Mouse (Mus musculus): ENCODE measurements around the gene 1700113H08Rik. TPM values are rescaled to one million over a fixed set of nuclear protein-coding genes. Genes with fewer than 3 reads are reported as not detected.

1700113H08Rik gene
- polyA plus RNA-seq, 1 experiment from 2014 or later = not detected

- Histone ChIP-seq H3K9me3 (no peaks in the 10 kb centered on the region), H3K4me2 (peak overlapping the region; percentile 93), H3K27ac (replicated peaks) (no peak overlapping the region), H3K9ac (no peak overlapping the region; the same call in 1 of the 2 replicates), H3K27me3 (replicated peaks) (peaks cover 22% of the 10 kb centered on the region), H3K4me1 (peaks cover 12% of the 10 kb centered on the region), H3K4me3 (no peak overlapping the region), H3K36me3 (no peaks in the 10 kb centered on the region)
- 25% methylated on average over 9 of the region's 9 CpGs for WGBS
- ATAC-seq (ENCODE audit: extremely low read depth, insufficient number of reproducible peaks, low FRiP score, low TSS enrichment) = no peak
Observed at GRCm38 (mm10) chr10:87058926-87059325, 1.1 kb downstream of the 1700113H08Rik start.

DNA sequence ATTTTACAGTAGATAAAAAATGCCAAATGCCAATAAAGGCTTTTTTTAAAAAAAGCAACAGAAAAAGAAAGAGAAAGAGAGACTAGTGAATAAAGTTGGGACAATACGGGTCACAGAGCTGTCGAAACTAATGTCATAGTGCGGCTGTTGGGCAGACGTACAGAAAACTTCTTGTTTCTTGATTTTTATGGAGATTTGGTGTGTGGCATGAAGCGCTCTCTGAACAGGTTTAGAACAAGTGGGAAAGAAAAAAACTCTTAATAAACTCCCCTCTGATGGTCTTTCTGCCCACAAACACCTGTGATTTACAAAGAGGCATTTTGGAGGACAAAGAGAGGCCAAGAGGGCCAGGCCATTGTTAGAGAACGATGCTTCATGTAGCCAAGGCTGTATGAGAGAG, 1.6 kb downstream of the 1700113H08Rik start:
- no peak for ATAC-seq (ENCODE audit: extremely low read depth, insufficient number of reproducible peaks, low FRiP score, low TSS enrichment)
- 84% methylated on average over 6 of the region's 6 CpGs for WGBS
- Histone ChIP-seq H3K9ac (no peak overlapping the region), H3K4me2 (no peak overlapping the region), H3K27me3 (replicated peaks) (peaks cover 22% of the 10 kb centered on the region; the same call in 1 of the 2 replicates), H3K36me3 (no peaks in the 10 kb centered on the region), H3K9me3 (no peaks in the 10 kb centered on the region), H3K27ac (replicated peaks) (no peak overlapping the region), H3K4me3 (no peak overlapping the region), H3K4me1 (peaks cover 12% of the 10 kb centered on the region)

- Histone ChIP-seq H3K27me3 (replicated peaks) (no peaks in the 10 kb centered on the region), H3K27ac (replicated peaks) (no peak overlapping the region), H3K4me3 (no peak overlapping the region), H3K9ac (no peak overlapping the region), H3K9me3 (no peaks in the 10 kb centered on the region), H3K36me3 (no peaks in the 10 kb centered on the region), H3K4me2 (no peak overlapping the region), H3K4me1 (no peaks in the 10 kb centered on the region)
- ATAC-seq (ENCODE audit: extremely low read depth, insufficient number of reproducible peaks, low FRiP score, low TSS enrichment) = no peak
- WGBS = 65% methylated on average over 6 of the region's 6 CpGs
Observed at GRCm38 (mm10) chr10:87084236-87084635, 26.4 kb downstream of the 1700113H08Rik start.

GRCm38 (mm10) chr10:87087646-87088045, 29.8 kb downstream of the 1700113H08Rik start:
- H3K27me3 ChIP-seq (replicated peaks) = no peaks in the 10 kb centered on the region
- no peaks in the 10 kb centered on the region for H3K9me3 ChIP-seq
- no peak overlapping the region for H3K4me3 ChIP-seq
- 71% methylated on average over 5 of the region's 5 CpGs for WGBS
- ATAC-seq (ENCODE audit: extremely low read depth, insufficient number of reproducible peaks, low FRiP score, low TSS enrichment) = no peak
- no peaks in the 10 kb centered on the region for H3K4me1 ChIP-seq
- no peak overlapping the region for H3K4me2 ChIP-seq
- no peak overlapping the region for H3K27ac ChIP-seq (replicated peaks)
- no peak overlapping the region for H3K9ac ChIP-seq
- H3K36me3 ChIP-seq = no peaks in the 10 kb centered on the region

DNA sequence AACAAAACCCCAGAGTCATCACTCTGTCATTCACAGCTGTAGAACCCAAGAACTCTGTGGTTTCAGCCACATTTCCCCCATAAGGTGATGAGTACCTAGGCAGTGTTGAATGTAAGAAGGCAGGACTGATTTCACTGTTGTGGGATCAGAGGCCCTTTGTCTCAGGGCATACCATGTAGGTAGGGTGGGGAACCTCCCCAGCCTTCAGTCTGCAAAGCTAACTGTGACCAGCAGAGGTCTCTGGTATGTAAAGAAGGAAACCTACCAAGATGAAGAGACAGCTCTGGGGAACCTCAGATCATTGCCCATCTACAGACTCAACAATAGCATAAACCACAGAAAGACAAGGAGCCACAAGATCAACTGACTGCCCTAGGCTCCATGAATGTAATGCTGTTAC, 36.4 kb downstream of the 1700113H08Rik start:
- Histone ChIP-seq H3K36me3 (no peaks in the 10 kb centered on the region), H3K9me3 (no peaks in the 10 kb centered on the region), H3K4me2 (no peak overlapping the region), H3K4me1 (no peaks in the 10 kb centered on the region), H3K9ac (no peak overlapping the region), H3K27ac (replicated peaks) (no peak overlapping the region), H3K4me3 (no peak overlapping the region), H3K27me3 (replicated peaks) (no peaks in the 10 kb centered on the region)
- ATAC-seq (ENCODE audit: extremely low read depth, insufficient number of reproducible peaks, low FRiP score, low TSS enrichment) = no peak

- ATAC-seq (ENCODE audit: extremely low read depth, insufficient number of reproducible peaks, low FRiP score, low TSS enrichment) = no peak
- Histone ChIP-seq H3K4me2 (no peak overlapping the region), H3K27me3 (replicated peaks) (no peaks in the 10 kb centered on the region), H3K4me3 (no peak overlapping the region), H3K27ac (replicated peaks) (no peak overlapping the region), H3K9ac (no peak overlapping the region), H3K36me3 (no peaks in the 10 kb centered on the region), H3K9me3 (no peaks in the 10 kb centered on the region), H3K4me1 (no peaks in the 10 kb centered on the region)
- 61% methylated on average over 6 of the region's 6 CpGs for WGBS
Observed at GRCm38 (mm10) chr10:87098722-87099121, 40.9 kb downstream of the 1700113H08Rik start.

GRCm38 (mm10) chr10:87100668-87101067, 42.8 kb downstream of the 1700113H08Rik start:
- no peak for ATAC-seq (ENCODE audit: extremely low read depth, insufficient number of reproducible peaks, low FRiP score, low TSS enrichment)

DNA sequence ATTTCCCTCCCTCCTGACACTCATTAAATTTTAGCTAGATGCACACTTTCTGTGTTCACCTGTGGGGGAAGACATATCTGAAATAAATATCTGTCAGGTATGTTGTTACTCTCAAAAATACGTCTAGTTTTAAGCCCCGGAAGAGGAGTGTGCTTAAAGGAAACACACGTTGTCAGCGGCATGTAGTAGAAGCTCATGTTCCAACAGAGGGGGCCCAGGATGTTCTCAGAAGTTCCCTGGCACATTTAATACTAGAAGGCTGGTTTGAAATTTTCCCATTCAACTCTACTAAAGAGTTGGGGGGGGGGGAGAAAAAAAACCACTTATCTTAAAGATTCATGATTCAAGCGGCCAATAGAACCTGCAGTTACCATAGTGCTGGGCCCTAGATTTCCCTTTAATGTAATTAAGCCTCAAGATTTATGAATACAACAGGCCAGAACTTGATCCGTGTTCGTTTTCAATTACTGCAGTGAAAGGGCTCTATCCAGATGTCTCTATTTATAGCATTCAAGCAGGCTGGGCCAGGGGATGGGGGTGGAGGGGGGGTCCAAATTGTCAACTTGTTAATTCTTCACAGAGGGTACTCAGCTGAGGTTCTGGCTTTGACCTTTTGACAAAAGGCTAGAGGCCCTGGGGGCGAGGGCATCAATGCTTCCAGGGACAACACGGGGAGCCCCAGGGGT, 43.6 kb downstream of the 1700113H08Rik start:
- Histone ChIP-seq H3K27me3 (replicated peaks) (no peaks in the 10 kb centered on the region), H3K27ac (replicated peaks) (no peak overlapping the region), H3K9me3 (no peaks in the 10 kb centered on the region), H3K9ac (no peak overlapping the region), H3K4me3 (no peak overlapping the region), H3K36me3 (no peaks in the 10 kb centered on the region), H3K4me2 (no peak overlapping the region), H3K4me1 (no peaks in the 10 kb centered on the region)
- no peak for ATAC-seq (ENCODE audit: extremely low read depth, insufficient number of reproducible peaks, low FRiP score, low TSS enrichment)
- WGBS = 52% methylated on average over 9 of the region's 9 CpGs

More at GRCm38 (mm10) chr10:87100668-87101067, 42.8 kb downstream of the 1700113H08Rik start:
- no peaks in the 10 kb centered on the region for H3K36me3 ChIP-seq
- no peaks in the 10 kb centered on the region for H3K27me3 ChIP-seq (replicated peaks)
- H3K27ac ChIP-seq (replicated peaks) = no peak overlapping the region
- H3K9me3 ChIP-seq = no peaks in the 10 kb centered on the region
- H3K9ac ChIP-seq = no peak overlapping the region
- H3K4me2 ChIP-seq = no peak overlapping the region
- WGBS = 85% methylated on average over 4 of the region's 4 CpGs
- H3K4me1 ChIP-seq = no peaks in the 10 kb centered on the region
- no peak overlapping the region for H3K4me3 ChIP-seq

DNA sequence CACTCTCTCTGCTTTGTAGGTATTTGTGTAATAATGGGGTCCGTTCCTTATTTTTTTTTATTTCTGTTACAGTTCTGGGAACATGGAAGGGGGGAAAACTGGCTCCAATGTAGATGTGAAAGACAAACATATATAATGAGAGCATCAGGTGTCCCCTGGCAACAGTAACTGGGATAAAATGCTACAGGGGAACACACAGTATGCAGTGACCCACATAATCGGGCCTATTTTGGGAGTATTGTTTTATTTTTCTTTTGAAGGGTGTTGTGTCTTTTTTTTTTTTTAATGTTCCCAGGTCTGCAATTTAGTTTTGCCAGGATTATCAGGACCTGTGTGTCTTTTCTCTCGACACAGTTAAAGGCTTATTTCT, 44.1 kb downstream of the 1700113H08Rik start:
- Histone ChIP-seq H3K4me2 (no peak overlapping the region), H3K4me1 (no peaks in the 10 kb centered on the region), H3K36me3 (no peaks in the 10 kb centered on the region), H3K4me3 (no peak overlapping the region), H3K27ac (replicated peaks) (no peak overlapping the region), H3K9me3 (no peaks in the 10 kb centered on the region), H3K27me3 (replicated peaks) (no peaks in the 10 kb centered on the region), H3K9ac (no peak overlapping the region)
- 53% methylated on average over 3 of the region's 3 CpGs for WGBS
- no peak for ATAC-seq (ENCODE audit: extremely low read depth, insufficient number of reproducible peaks, low FRiP score, low TSS enrichment)

- ATAC-seq (ENCODE audit: extremely low read depth, insufficient number of reproducible peaks, low FRiP score, low TSS enrichment) = no peak
- H3K27ac ChIP-seq (replicated peaks) = no peak overlapping the region
- 84% methylated on average over 13 of the region's 13 CpGs for whole genome bisulfite sequencing
- no peaks in the 10 kb centered on the region for H3K9me3 ChIP-seq
- H3K4me3 ChIP-seq = no peak overlapping the region
- no peak overlapping the region for H3K9ac ChIP-seq
- no peak overlapping the region for H3K4me2 ChIP-seq
- H3K4me1 ChIP-seq = no peaks in the 10 kb centered on the region
- no peaks in the 10 kb centered on the region for H3K36me3 ChIP-seq
- H3K27me3 ChIP-seq (replicated peaks) = no peaks in the 10 kb centered on the region
Observed at GRCm38 (mm10) chr10:87102455-87102854, 44.6 kb downstream of the 1700113H08Rik start.

GRCm38 (mm10) chr10:87103286-87103685, 45.4 kb downstream of the 1700113H08Rik start:
- no peak for ATAC-seq (ENCODE audit: extremely low read depth, insufficient number of reproducible peaks, low FRiP score, low TSS enrichment)
- H3K27ac ChIP-seq (replicated peaks) = no peak overlapping the region
- no peaks in the 10 kb centered on the region for H3K4me1 ChIP-seq
- no peak overlapping the region for H3K9ac ChIP-seq
- no peaks in the 10 kb centered on the region for H3K9me3 ChIP-seq
- H3K36me3 ChIP-seq = no peaks in the 10 kb centered on the region
- H3K4me2 ChIP-seq = no peak overlapping the region
- 72% methylated on average over 8 of the region's 8 CpGs for WGBS
- no peak overlapping the region for H3K4me3 ChIP-seq
- H3K27me3 ChIP-seq (replicated peaks) = no peaks in the 10 kb centered on the region

DNA sequence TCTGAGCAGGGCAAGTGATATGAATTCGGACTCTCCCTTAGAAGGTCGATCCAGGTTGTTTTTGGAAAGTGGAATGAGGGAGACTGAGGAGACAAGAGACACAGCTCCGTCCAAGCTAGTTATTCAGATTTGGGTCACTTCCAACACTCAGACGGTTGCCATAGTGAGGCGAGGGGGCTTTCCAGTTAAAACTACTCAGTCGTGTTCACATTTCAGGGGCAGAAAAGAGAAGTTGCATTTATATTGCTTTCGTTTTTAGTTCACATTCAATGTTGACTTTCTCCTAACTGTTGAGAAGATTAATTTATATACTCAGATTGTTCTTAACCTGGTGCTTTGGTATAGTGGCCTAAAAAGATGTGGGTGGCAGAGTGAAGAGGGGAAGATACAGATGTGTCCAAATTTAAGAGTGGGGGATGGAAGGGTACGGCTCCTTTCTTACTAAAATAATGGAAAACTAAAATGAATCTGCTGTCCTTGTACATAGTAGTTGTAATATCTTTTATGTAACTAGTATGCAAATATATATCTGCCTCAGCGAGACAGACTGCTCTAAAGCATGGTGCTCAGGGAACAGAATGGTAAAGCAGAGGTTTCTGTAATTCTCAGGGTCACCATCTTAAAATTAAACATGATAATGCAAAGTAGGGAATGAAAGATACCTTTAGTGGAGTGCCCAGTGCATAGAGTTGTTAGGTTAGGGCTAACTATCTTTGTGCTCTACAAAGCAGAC, 49.9 kb downstream of the 1700113H08Rik start:
- Histone ChIP-seq H3K9ac (no peak overlapping the region), H3K4me2 (no peak overlapping the region), H3K4me3 (no peak overlapping the region), H3K27ac (replicated peaks) (no peak overlapping the region), H3K36me3 (no peaks in the 10 kb centered on the region), H3K9me3 (no peaks in the 10 kb centered on the region), H3K4me1 (peaks cover 6% of the 10 kb centered on the region; the same call in 1 of the 2 replicates), H3K27me3 (replicated peaks) (no peaks in the 10 kb centered on the region)
- no peak for ATAC-seq (ENCODE audit: extremely low read depth, insufficient number of reproducible peaks, low FRiP score, low TSS enrichment)
- 67% methylated on average over 9 of the region's 9 CpGs for WGBS
